Mouse (Mus musculus): Measurements from ENCODE around the gene Muc4. TPM values are rescaled to one million over a fixed set of nuclear protein-coding genes. Genes with fewer than 3 reads are reported as not detected.

Gene Muc4
- polyA plus RNA-seq, 1 experiment from 2014 or later, result not detected

DNA sequence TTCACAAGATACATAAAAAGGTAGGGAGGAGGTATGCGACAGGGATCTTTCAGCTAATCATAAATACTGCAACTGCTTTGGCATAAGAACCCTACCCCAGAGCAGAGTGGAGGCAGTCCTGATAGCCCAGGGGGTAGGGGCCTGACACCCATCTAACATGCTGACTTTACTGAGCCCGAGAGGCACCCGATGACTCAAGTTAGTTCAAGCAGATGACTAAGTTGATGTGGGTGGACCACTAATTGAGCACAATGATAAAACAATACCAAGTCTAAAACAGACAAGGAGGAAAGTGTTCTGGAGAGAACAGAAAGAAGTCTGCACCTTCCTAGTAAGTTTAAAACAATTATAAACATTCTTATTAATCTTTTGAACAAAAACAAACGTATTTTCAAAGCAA, 95.8 kb downstream of the Muc4 start:
- 85% methylated on average over 4 of the region's 4 CpGs for WGBS
- no peak overlapping the region for H3K9ac ChIP-seq
- H3K9me3 ChIP-seq, result no peaks in the 10 kb centered on the region
- peaks cover 24% of the 10 kb centered on the region for H3K36me3 ChIP-seq (replicated peaks)
- ATAC-seq (replicated peaks), result no peak
- no peak overlapping the region for H3K4me2 ChIP-seq
- H3K4me3 ChIP-seq, result no peak overlapping the region
- H3K4me1 ChIP-seq, result no peaks in the 10 kb centered on the region
- H3K27me3 ChIP-seq (replicated peaks), result no peaks in the 10 kb centered on the region
- no peak overlapping the region for H3K27ac ChIP-seq

Other genes with a start within 250 kb of the Muc4 start
- gene Slc51a, start 248.0 kb upstream of the Muc4 start, polyA plus RNA-seq (2015; fragmentation: Nextera tagmentation; extraction: Ambion mirVana), result 0.20 and 0.50 TPM in 2 replicates
- gene Zdhhc19, start 239.6 kb upstream of the Muc4 start, polyA plus RNA-seq (2015; fragmentation: Nextera tagmentation; extraction: Ambion mirVana), result not detected in 2 replicates
- 33.0 and 35.6 TPM in 2 replicates for gene Tfrc, start 127.0 kb upstream of the Muc4 start, polyA plus RNA-seq (2015; fragmentation: Nextera tagmentation; extraction: Ambion mirVana)
- 22.0 and 24.2 TPM in 2 replicates for gene Tnk2, start 92.0 kb upstream of the Muc4 start, polyA plus RNA-seq (2015; fragmentation: Nextera tagmentation; extraction: Ambion mirVana)
- gene Muc20, start 61.5 kb downstream of the Muc4 start, polyA plus RNA-seq (2015; fragmentation: Nextera tagmentation; extraction: Ambion mirVana), result not detected in 2 replicates
- not detected in 2 replicates for gene Smbd1, start 74.6 kb downstream of the Muc4 start, polyA plus RNA-seq (2015; fragmentation: Nextera tagmentation; extraction: Ambion mirVana)
- gene Fyttd1, start 141.6 kb downstream of the Muc4 start, polyA plus RNA-seq (2015; fragmentation: Nextera tagmentation; extraction: Ambion mirVana), result 100 and 110 TPM in 2 replicates
- gene Rubcn, start 141.9 kb downstream of the Muc4 start, polyA plus RNA-seq (2015; fragmentation: Nextera tagmentation; extraction: Ambion mirVana), result 37.3 and 38.0 TPM in 2 replicates
- gene Lrch3, start 178.2 kb downstream of the Muc4 start, polyA plus RNA-seq (2015; fragmentation: Nextera tagmentation; extraction: Ambion mirVana), result 43.0 and 56.3 TPM in 2 replicates